Comparison of ENCODE assay signal across 7 mouse cellular contexts in genomic region chr11:119052661-119053256, GRCm38 (mm10). TPM values are rescaled to one million over a fixed set of nuclear protein-coding genes. Genes with fewer than 3 reads are reported as not detected.
DNase-seq lines count a peak whose midpoint lies in the region; ATAC-seq lines count a peak whose summit lies in the region.

No protein-coding gene starts in this region.

- H3K9ac ChIP-seq in liver, embryonic 15.5 days: no peak overlapping the region

- H3K36me3 ChIP-seq in hindbrain, embryonic 10.5 days: no peaks in the 10 kb centered on the region
- no peaks in the 10 kb centered on the region for H3K36me3 ChIP-seq in liver, embryonic 15.5 days (replicated peaks)

- peaks cover 100% of the 10 kb centered on the region for H3K27me3 ChIP-seq in hindbrain, embryonic 10.5 days (ENCODE audit: insufficient read depth, poor library complexity, severe bottlenecking)
- H3K27me3 ChIP-seq in liver, embryonic 15.5 days: peaks cover 100% of the 10 kb centered on the region

- H3K4me1 ChIP-seq in hindbrain, embryonic 10.5 days (replicated peaks): peaks cover 73% of the 10 kb centered on the region
- H3K4me1 ChIP-seq in liver, embryonic 15.5 days (replicated peaks): peaks cover 41% of the 10 kb centered on the region

- H3K4me2 ChIP-seq in liver, embryonic 15.5 days: peak overlapping the region; percentile 53

- H3K4me3 ChIP-seq in hindbrain, embryonic 10.5 days: peak overlapping the region; percentile 55
- H3K4me3 ChIP-seq in liver, embryonic 15.5 days (replicated peaks): peak overlapping the region; percentile 22

- H3K27ac ChIP-seq in hindbrain, embryonic 10.5 days: peak overlapping the region; percentile 90
- H3K27ac ChIP-seq in liver, embryonic 15.5 days (replicated peaks): no peak overlapping the region

- DNase-seq in urinary bladder, postnatal 14 days (ENCODE audit: low spot score): peak; percentile 57
- DNase-seq in urinary bladder, postnatal 36 days (ENCODE audit: low spot score in 2 of 2): no peak
- DNase-seq in embryo, embryonic 11 days: peak; percentile 75
- peak; percentile 74 for DNase-seq in hindbrain, embryonic 10.5 days (ENCODE audit: low spot score)
- peak; percentile 64 for DNase-seq in retina, postnatal 1 day
- no peak for DNase-seq in layer of hippocampus, postnatal 14 days (ENCODE audit: low spot score in 2 of 2)

- under 1% methylated on average over 13 of the region's 13 CpGs for WGBS in hindbrain, embryonic 10.5 days
- 3% methylated on average over 13 of the region's 13 CpGs for WGBS in liver, embryonic 15.5 days (ENCODE audit: insufficient replicate concordance)

- no peaks in the 10 kb centered on the region for H3K9me3 ChIP-seq in hindbrain, embryonic 10.5 days
- no peaks in the 10 kb centered on the region for H3K9me3 ChIP-seq in liver, embryonic 15.5 days (replicated peaks)

- peak; percentile 45; the same call in 1 of the 2 replicates for ATAC-seq in liver, embryonic 15.5 days (ENCODE audit: insufficient read depth)

RNA-seq across cellular contexts. Expression of gene Cbx8, which starts 12.0 kb away (rescaled TPM):
- 11.2 and 13.0 TPM in 2 replicates for polyA plus RNA-seq in hindbrain, embryonic 10.5 days (2016; fragmentation: Nextera tagmentation; extraction: Ambion mirVana)
- polyA plus RNA-seq in liver, embryonic 15.5 days (2015; fragmentation: Nextera tagmentation; extraction: Ambion mirVana): 3.3 and 3.5 TPM in 2 replicates
- total RNA-seq in layer of hippocampus, postnatal 14 days (2021): 10 to 100 TPM; 15.0 to 15.2 TPM

RNA-seq across cellular contexts. Expression of gene Cbx2, which starts 30.0 kb away (rescaled TPM):
- polyA plus RNA-seq in hindbrain, embryonic 10.5 days (2016; fragmentation: Nextera tagmentation; extraction: Ambion mirVana): 86.6 and 112 TPM in 2 replicates
- 3.0 and 3.2 TPM in 2 replicates for polyA plus RNA-seq in liver, embryonic 15.5 days (2015; fragmentation: Nextera tagmentation; extraction: Ambion mirVana)
- total RNA-seq in layer of hippocampus, postnatal 14 days (2021): 1 to 10 TPM; 3.6 to 4.2 TPM

RNA-seq across cellular contexts. Expression of gene Cbx4, which starts 33.3 kb away (rescaled TPM):
- 4.4 and 8.2 TPM in 2 replicates for polyA plus RNA-seq in hindbrain, embryonic 10.5 days (2016; fragmentation: Nextera tagmentation; extraction: Ambion mirVana)
- polyA plus RNA-seq in liver, embryonic 15.5 days (2015; fragmentation: Nextera tagmentation; extraction: Ambion mirVana): 2.8 and 2.9 TPM in 2 replicates
- 10 to 100 TPM; 59.1 to 59.4 TPM for total RNA-seq in layer of hippocampus, postnatal 14 days (2021)

Comparison
In these comparisons a context has a peak if more than half of its experiments do, and no peak if none do; other contexts are left out.
1. DNase-seq: peak in urinary bladder, postnatal 14 days (single experiment), embryo, embryonic 11 days (single experiment), hindbrain, embryonic 10.5 days (single experiment) and retina, postnatal 1 day (single experiment); none in urinary bladder, postnatal 36 days (0 of 2) and layer of hippocampus, postnatal 14 days (0 of 2).
2. RNA of gene Cbx2, which starts 30.0 kb away (polyA plus RNA-seq): 86.6 to 112 TPM in hindbrain, embryonic 10.5 days; 3.0 to 3.2 TPM in liver, embryonic 15.5 days; every median in the first group is over 10 times any median in the second.